Mouse (Mus musculus): ENCODE data around the gene Selp.

Gene Selp

DNA sequence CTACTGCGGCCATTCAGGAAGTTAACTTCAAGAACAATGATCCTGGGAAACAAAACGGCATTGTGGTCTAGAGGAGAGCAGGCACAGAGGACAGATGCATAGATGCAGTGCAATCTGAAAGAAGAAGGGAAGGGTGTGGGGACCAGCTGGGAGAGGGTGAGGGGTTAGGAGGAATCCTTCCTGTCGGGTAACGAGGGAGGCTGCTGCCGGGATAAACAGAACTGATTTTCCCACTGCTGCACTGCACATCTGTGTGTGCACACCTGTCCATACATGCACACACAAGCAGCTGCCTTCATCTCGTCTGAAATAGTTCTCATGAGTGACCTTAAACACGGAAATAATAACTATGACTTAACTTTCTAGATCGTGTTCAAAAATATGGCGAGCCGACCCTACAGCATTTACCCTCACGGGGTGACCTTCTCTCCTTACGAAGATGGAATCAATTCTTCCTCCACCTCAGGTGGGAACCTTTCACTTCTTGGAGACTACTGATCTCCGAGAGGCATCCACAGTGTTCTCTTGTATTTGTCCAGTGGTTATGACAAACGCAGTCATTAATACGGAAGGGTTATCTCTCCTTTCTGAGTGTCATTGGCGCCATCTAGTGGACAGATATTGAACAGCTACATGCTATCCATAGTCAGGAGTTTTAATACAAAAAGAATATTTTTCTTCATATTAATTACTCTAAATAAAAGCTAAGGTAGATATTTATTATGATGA is 69.2 kb downstream of the Selp start:
- DNase-seq, result peak; percentile 76

GRCm38 (mm10) chr1:164184871-164185223 is 69.8 kb downstream of the Selp start:
- no peak for DNase-seq

DNA sequence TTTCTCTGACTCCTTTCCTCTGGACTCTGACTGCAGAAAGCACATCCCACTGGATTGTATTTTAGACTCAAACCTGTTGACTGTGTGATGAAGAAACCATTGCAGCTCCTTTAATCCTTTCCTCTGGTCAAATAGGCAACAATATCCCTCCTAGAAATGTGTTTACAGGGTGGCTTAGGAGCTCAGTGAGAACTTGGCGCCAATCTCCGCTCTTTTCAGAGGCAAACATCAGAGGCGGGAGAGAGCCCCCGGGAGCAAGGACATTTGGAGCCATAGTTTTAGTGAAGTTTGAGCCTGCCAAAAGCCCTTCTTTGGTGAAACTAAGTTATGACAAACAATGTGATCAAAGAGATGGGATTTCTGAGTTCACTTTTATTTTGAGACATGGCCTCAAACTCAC is 70.3 kb downstream of the Selp start:
- no peak for DNase-seq

DNA sequence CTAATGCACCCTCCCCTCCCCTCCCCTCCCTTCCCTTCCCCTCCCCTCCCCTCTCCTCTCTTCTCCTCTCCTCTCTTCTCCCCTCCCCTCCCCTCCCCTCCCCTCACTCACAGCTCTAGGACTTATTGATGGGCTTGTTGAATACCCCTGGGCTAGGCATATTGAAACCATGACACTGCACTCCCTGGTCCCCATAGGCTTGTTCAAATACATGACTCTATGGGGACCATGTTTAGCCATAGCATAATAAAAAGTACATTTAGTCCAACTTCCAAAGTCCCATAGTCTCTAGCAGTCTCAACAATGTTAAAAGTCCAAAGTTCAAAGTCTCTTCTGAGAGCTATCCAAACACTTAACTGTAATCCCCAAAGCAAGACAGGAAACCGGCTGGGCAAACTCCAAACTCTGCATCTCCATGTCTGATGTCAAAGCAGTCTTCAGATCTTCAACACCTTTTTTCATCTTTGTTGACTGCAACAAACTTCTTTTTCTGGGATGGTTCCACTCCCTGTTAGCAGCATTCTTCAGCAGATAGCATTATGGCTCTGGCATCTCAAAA is 72.0 kb downstream of the Selp start:
- DNase-seq, result no peak

DNA sequence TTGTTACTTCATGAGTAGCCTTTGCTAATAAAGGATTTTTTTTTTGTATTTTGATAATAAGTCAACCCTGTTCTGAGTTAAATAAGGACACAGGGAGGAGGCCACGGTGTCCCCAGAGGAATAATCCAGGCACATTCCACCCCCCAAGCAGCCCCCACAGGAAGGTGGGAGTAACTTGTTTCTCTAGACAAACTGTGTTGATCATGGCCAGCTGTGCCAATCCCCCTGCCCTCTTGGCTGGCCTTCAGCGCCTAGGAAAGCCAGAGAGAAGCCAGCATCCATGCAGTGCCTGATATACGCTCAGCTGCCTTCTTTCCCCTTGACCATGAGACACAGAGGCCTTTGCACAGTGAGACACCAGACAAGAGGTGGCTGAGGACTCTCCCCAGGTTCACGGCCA is 84.5 kb downstream of the Selp start:
- DNase-seq, result no peak

Measured in thymus, postnatal 4 days (tissue).